Mouse (Mus musculus) gastrocnemius, postnatal 4 days (tissue): ENCODE results near the gene Resp18. TPM values are rescaled to one million over a fixed set of nuclear protein-coding genes. Genes with fewer than 3 reads are reported as not detected.
"Not testable (repeated sequence)": the region's sequence is repeated elsewhere in the genome, so short reads cannot be mapped to it uniquely, and the experiment has no call there.

Experiments
- DNase-seq, 2 experiments: peaks; one replicate each; pipeline ENCODE4 v3.0.0; 2021 to 2022; ENCODE audit warnings: low spot score in 2 of 2, mixed read lengths in 2 of 2
- total RNA-seq, 2 experiments: library from RNA; stranded (reverse); gene quantifications; 2 replicates each; pipeline ENCODE4 v1.2.3; 2021

The Resp18 gene
- total RNA-seq, 2 experiments from 2014 or later: not detected

DNA sequence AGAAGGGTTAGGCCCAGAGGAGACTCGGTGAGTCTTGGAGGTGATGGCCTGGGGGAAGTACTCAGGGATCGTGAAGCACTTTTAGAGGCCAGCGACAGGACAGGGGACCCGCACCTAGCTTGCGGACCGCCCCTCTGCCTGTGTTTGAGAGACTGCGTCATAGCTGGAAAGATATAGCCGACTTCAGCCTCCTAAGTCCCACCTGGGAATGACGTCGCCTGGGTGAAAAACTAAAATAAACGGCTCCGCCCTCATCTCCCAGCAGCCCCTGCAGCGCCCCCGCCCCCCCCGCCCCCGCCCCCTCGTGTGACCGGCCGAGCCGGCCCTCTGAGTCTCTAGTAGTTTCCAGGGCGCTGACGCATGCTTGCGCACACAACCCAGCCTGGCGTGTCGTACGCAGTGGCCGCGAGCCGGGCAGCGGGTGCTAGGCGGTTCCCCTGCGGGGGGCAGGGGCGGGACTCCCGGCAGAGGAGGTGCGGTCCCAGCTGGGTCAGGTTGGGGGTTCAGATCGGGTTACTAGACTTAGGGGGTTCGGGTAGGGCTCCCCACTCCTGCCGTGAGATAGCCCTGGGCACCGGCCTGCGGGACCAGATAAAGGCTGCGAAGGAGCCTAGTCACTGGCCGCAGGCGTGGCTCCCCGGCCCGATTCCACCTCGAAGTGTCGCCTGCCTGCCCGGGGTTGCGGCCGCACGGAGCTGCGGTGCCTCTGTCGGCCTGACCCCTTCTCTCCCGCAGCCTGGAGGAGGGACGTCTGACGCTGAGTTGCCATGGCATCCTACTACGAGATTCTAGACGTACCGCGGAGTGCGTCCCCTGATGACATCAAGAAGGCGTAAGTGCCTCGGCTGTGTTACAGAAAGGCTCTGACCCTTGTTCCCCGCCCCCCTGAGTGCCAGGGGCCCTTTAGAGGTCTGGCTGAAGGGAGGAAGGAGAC lies 41.8 kb downstream of the Resp18 start, which contains the start of gene Dnajb2:
Gene Dnajb2 (plus strand): TSS at position 290 of the 934 bp plus-strand sequence.
- DNase-seq: peak; percentile 59 to 80

DNA sequence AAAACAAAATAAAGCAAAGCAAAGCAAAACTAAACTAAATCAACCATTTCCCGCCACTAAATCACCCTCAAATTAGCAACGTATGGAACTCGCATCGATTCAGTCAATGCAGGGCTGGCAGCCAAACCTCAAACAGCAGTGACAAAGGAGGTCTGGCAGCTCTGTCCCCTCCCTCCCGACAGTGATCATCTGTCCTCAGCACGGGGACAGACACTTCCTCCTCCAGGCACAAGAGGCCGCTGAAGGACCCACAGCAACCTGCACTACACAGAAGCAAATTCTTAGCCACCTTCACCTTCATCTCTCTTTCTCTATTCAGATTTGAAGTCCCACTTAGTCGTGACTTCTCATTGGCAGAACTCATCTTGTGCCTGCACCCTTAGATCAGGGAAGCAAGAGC lies 43.6 kb downstream of the Resp18 start:
- DNase-seq: peak in 1 of 2 experiments; percentile 50

DNA sequence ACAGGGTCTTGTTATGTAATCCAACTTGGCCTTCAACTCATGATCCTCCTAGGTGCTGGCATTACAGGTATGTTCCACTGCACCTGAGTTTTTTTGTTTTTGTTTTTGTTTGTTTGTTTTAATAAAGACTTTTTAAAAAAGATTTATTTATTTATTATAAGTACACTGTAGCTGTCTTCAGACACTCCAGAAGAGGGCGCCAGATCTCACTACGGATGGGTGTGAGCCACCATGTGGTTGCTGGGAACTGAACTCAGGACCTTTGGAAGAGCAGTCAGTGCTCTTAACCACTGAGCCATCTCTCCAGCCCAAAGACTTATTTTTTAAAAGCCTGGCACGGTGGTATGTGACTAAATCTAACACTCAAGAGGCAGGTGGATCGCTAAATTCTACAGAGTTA lies 45.7 kb downstream of the Resp18 start:
- not testable (repeated sequence) for DNase-seq

DNA sequence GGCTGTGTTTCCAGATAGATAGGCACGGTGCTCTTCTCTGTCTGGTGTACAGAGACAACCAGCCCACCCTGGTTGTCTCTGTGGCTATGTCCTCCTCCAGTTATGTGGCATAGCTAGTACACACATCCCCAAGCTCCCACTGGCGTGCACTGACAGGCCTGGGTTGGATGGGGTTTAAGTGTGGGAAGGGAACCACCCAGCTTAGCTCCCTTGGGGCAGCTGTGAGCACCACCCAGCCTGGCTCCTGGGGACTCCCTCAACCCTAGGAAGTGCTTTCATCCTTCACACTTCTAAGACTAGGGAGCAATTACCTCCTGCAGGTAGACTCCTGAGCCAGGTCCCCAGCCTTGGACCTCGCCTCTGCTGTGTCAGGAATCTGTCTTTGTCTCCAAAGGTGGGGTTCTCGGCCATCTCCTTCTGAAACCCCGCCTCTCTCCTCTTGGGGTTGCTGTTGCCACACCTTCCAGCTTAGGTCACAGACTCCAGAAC lies 46.5 kb downstream of the Resp18 start, which contains the start of gene A630095N17Rik:
Gene A630095N17Rik (minus strand): TSS at position 439 of the 489 bp plus-strand sequence.
- no peak for DNase-seq

DNA sequence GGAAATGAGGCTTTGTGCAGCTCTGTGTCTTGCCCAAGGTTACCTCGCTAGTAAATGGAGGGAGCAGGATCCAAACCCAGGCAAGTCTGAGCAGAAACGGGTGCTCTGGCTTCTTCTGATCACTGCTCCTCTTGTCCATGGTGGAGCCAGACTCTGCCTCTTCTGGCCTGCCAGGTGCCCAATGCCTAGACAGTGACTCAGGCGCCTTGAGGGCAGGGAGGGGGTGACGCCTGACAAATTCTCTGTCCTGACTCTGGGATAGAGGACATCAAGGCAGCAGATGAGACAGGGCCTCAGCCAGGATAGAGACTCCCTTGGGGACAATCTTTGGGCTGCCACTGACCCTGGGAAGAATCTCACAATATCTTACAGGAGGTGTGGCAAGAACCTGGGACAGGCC lies 47.0 kb downstream of the Resp18 start:
- DNase-seq: peak in 1 of 2 experiments; percentile 5

DNA sequence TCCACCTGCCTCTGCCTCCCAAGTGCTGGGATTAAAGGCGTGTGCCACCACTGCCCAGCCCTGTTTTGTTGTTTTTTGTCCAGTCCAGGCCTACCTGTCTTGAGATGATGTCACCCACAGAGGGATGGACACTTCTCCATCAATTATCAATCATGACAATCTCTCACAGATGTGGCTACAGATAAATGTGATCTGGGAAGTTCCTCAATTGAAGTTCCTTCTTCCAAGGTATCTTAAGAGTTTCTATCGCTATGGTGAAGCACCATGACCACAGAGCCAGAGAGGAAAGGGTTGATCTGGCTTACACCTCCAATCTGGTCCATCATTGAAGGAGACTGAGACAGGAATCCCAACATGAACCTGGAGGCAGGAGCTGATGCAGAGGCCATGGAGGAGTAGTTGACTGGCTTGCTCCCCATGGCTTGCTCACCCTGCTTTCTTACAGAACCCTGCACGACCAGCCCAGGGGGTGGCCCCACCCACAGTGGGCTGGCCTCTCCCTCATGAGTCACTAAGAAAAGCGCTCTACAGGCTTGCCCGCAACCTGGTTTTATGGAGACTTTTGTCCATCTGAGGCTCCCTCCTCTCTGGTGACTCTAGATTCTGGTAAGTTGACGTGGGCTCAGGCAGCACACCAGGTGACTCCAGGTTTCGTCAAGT lies 47.8 kb downstream of the Resp18 start:
- DNase-seq: peak in 1 of 2 experiments; percentile 6

DNA sequence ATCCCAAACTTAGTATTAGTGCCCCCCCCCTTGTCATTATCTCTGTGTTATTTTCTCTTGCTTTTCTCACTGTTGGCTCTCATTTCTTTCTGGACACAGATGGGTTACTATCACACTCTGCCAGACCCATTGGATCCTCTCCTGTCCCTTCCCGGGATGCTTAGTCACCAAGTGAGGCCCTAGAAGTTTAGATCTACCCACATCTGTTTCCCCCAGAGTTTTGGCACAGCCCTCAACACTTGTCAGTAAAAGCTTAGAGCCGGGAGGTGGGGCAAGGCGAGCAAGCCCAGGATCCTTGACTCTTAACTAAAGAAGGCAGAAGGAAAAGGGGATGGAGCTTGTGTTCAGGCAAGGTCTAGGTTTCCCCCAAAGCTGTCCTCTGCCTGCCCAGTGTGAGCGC lies 49.1 kb downstream of the Resp18 start:
- DNase-seq: no peak

DNA sequence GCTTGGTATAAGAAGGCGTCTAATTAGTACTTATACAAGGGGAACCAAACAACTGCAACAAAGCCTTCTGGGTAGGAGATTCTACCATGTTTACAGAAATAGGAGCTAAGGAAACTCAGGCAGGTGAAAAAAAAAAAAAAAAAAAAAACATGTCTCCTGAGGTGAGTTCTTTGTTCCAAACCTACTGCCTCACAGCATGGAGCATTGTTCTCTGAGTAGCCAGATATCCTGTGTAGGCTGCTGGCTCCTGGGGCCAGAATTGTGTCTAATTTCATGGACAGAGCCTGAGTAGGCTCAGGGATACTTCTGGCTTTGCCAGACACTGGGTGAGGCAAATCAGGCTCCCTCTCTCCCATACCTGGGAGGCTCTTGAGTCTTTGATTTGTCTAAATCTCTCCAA lies 50.6 kb downstream of the Resp18 start:
- no peak for DNase-seq

DNA sequence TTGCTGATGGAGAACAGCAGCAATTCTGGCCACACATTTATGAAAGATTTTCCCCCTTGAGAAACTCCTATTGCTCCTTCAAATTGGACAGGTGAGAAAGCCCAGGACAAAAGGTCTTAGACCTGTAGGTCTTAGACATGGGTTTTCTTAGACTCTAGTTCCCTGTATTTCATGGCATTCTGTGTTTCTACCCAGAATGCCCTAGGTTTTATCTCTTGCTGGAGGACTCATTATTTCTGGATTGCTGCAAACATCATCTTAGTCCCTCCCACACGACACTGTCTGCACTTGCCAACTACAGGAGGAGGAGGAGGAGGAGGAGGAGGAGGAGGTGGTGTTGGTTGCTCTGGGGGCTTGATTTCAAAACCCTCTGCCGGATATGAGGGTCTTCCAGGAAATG lies 52.1 kb downstream of the Resp18 start:
- no peak for DNase-seq

DNA sequence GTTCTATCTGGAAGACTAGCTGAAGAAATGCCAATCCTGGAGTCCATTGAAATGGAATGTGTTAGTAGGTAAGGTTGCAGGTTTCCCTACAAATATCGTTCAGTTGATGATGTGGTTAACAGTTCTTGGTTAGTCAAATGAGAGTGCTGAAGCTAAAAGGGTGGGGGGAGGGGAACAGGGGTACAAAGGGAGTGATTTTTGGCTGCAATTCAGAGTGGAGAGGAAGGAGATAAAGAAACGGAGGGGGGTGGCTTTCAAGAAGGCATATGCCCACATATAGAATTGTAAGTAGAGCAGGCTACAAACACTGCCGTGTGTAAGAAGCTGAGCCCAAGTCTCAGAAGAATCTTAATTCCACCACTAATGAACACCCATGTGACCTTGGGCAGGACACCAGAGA lies 52.7 kb downstream of the Resp18 start:
- DNase-seq: no peak

DNA sequence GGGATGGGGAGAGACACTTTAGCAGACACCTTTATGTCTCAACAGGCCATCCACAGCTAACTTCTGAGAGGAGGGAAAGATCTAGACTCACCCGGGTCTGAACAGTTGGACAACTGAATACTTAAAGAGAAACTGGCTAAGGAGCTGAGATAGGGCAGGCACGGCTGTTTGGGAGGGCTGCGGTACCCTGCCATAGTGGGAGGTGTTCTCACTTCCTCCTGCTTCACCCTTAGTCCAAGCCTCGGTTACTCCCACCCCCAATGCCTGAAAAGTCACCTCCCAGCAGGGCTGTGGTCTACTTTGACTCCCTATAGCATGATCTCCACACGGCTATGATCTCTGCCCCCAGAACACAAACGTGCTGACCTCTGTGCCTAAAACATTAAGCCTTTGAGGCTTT lies 54.7 kb downstream of the Resp18 start:
- no peak for DNase-seq

DNA sequence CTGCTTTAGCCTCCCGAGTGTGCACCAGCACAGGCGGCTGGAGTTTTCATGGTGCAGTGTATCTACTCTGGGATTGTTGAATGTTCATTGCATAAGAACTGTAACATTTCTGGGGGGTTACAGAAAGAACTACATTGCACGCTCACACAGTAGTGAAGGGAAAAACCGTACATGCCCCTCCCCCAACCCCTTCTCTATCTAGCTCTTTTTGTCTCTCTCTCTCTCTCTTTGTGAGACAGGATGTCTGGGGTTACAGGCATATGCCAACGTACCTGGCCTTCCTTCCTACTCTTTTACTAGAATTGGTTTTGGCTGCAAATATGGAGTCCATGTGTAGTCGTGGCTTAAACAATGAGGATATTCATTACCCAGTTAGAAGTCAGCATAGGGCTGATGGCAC lies 55.3 kb downstream of the Resp18 start:
- DNase-seq: no peak

Other genes with a start within 250 kb of the Resp18 start
- gene Nhej1, start 153.2 kb downstream of the Resp18 start, total RNA-seq: 1 to 10 TPM; 3.5 to 5.3 TPM
- under 1 TPM; 0.16 to 0.39 TPM for gene Slc23a3, start 144.5 kb downstream of the Resp18 start, total RNA-seq
- 10 to 100 TPM; 29.1 to 29.7 TPM for gene Cnppd1, start 135.7 kb downstream of the Resp18 start, total RNA-seq
- gene Retreg2, start 135.6 kb downstream of the Resp18 start, total RNA-seq: 10 to 100 TPM; 31.3 to 31.5 TPM
- gene Zfand2b, start 109.8 kb downstream of the Resp18 start, total RNA-seq: 10 to 100 TPM; 15.6 to 17.5 TPM
- gene Abcb6, start 98.0 kb downstream of the Resp18 start, total RNA-seq: 10 to 100 TPM; 29.8 to 31.8 TPM
- 10 to 100 TPM in 1 of 2 experiments, 1 to 10 TPM in 1; 9.4 to 12.7 TPM for gene Ankzf1, start 86.3 kb downstream of the Resp18 start, total RNA-seq
- 10 to 100 TPM; 47.0 to 51.4 TPM for gene Atg9a, start 86.2 kb downstream of the Resp18 start, total RNA-seq
- 10 to 100 TPM; 10.5 to 11.9 TPM for gene Glb1l, start 67.6 kb downstream of the Resp18 start, total RNA-seq
- 10 to 100 TPM; 47.4 to 49.0 TPM for gene Stk16, start 67.6 kb downstream of the Resp18 start, total RNA-seq
- gene Tuba4a, start 58.5 kb downstream of the Resp18 start, total RNA-seq: 100 to 1,000 TPM; 486 to 515 TPM
- gene A630095N17Rik, start 46.3 kb downstream of the Resp18 start, total RNA-seq: not detected
- 10 to 100 TPM; 41.5 to 48.8 TPM for gene Dnajb2, start 42.0 kb downstream of the Resp18 start, total RNA-seq
- under 1 TPM; 0.07 to 0.23 TPM for gene Ptprn, start 13.9 kb downstream of the Resp18 start, total RNA-seq
- 10 to 100 TPM; 65.0 to 70.5 TPM for gene Dnpep, start 39.6 kb upstream of the Resp18 start, total RNA-seq
- 1,000 to 10,000 TPM; 1,760 to 1,859 TPM for gene Des, start 81.9 kb upstream of the Resp18 start, total RNA-seq
- 100 to 1,000 TPM; 156 to 170 TPM for gene Speg, start 96.9 kb upstream of the Resp18 start, total RNA-seq
- 10 to 100 TPM; 43.5 to 49.3 TPM for gene Gmppa, start 157.5 kb upstream of the Resp18 start, total RNA-seq
- under 1 TPM in 1 of 2 experiments, not detected in 1; 0.13 TPM for gene Asic4, start 172.0 kb upstream of the Resp18 start, total RNA-seq
- gene Chpf, start 200.9 kb upstream of the Resp18 start, total RNA-seq: 10 to 100 TPM; 47.6 to 51.6 TPM
- under 1 TPM; 0.78 to 0.93 TPM for gene Tmem198, start 201.1 kb upstream of the Resp18 start, total RNA-seq
- gene Obsl1, start 228.0 kb upstream of the Resp18 start, total RNA-seq: 100 to 1,000 TPM; 203 to 213 TPM
- gene Inha, start 228.7 kb upstream of the Resp18 start, total RNA-seq: 10 to 100 TPM; 13.4 to 15.1 TPM
- gene Stk11ip, start 243.1 kb upstream of the Resp18 start, total RNA-seq: 10 to 100 TPM; 14.2 to 15.2 TPM